Mouse (Mus musculus) thymus, postnatal 10 days (tissue): ENCODE results near the gene Tmem109.
A peak's percentile ranks its signal among the peaks of the same experiment; 100 is the strongest.

Experiments
- DNase-seq, 2 experiments: peaks; one replicate each; pipeline ENCODE4 v3.0.0; 2021; ENCODE audit warnings: low spot score in 2 of 2

The Tmem109 gene

GRCm38 (mm10) chr19:10841721-10842626 is 39.8 kb downstream of the Tmem109 start:
- DNase-seq: no peak

- DNase-seq: no peak
Observed at GRCm38 (mm10) chr19:10839010-10839892, 42.5 kb downstream of the Tmem109 start, which contains the start of gene Slc15a3. Slc15a3 (plus strand) TSS chr19:10839727.

GRCm38 (mm10) chr19:10835671-10836070 is 46.1 kb downstream of the Tmem109 start:
- DNase-seq: no peak

- DNase-seq: no peak
Observed at GRCm38 (mm10) chr19:10833611-10834010, 48.2 kb downstream of the Tmem109 start.

GRCm38 (mm10) chr19:10832030-10832429 is 49.8 kb downstream of the Tmem109 start:
- no peak for DNase-seq

GRCm38 (mm10) chr19:10831424-10831823 is 50.4 kb downstream of the Tmem109 start:
- peak; percentile 81 to 93 for DNase-seq

- DNase-seq: peak; percentile 67 to 72
Observed at GRCm38 (mm10) chr19:10829436-10830175, 52.2 kb downstream of the Tmem109 start, which contains the start of gene Cd6. Cd6 (minus strand) TSS chr19:10830058.

GRCm38 (mm10) chr19:10828321-10828720 is 53.5 kb downstream of the Tmem109 start:
- DNase-seq: peak; percentile 47 to 55

- DNase-seq: no peak
Observed at GRCm38 (mm10) chr19:10824061-10824460, 57.7 kb downstream of the Tmem109 start.

GRCm38 (mm10) chr19:10822534-10822933 is 59.3 kb downstream of the Tmem109 start:
- no peak for DNase-seq

GRCm38 (mm10) chr19:10821319-10821718 is 60.5 kb downstream of the Tmem109 start:
- no peak for DNase-seq
